Mouse (Mus musculus): Measurements from ENCODE around the gene Ccl28. TPM values are rescaled to one million over a fixed set of nuclear protein-coding genes. Genes with fewer than 3 reads are reported as not detected.
"Not testable (repeated sequence)": the region's sequence is repeated elsewhere in the genome, so short reads cannot be mapped to it uniquely, and the experiment has no call there.

The Ccl28 gene
- polyA plus RNA-seq, 1 experiment from 2014 or later: 0.03 TPM

DNA sequence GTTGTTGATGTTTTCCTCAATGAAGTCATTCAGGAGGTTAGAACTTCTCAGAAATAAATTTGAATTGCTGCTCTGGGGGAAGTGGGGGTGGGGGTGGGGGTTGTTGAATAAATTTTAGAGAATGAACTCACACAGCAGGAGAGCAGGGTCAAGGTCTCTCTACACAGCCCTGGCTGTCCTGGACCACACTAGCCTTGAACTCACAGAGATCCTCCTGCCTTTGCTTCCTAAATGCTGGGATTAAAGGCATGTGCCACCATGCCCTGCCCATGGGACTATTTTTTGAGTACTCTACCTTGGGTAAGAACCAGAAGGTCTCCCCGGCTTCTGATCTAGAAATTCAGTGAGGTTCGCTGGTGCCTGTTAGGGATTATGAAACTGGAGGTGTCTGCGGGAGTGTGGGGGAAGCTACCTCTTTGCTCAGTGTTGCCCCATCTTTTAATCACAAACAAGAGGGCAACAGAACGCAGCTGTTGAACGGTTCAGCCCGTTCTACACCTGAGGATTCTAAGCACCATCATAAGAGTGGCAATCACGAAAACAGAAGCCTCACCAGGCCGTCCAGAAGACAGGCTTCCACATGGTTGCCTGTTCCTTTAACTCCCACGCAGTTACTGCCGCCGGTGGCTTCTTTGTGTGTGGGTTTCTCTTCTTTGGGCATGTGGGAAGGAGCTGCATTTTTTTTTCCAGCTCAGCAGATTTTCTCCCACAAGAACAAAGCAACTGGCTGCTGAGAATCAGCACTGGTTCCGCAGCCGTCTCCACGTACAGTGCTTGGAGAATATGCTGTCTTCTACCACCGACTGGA lies 25.5 kb downstream of the Ccl28 start:
- H3K27me3 ChIP-seq: no peaks in the 10 kb centered on the region
- ChIA-PET POLR2A (interaction anchor here (1.1 kb wide), 1 partner anchor 39 kb away, joined by 4 read pairs; no protein-coding TSS in a partner anchor), CTCF (interaction anchor here (1.5 to 6.2 kb wide), 6 partner anchors 10 to 40 kb away, joined by 4 to 209 read pairs (median 23); no protein-coding TSS in a partner anchor)
- no peak for DNase-seq (ENCODE audit: low read depth, low spot score)
- ATAC-seq: no peak
- in situ Hi-C loops (cut with MboI; ENCODE audit: low pct_unique_long_range_greater_than_20kb): no loop called here
- TF ChIP-seq CTCF (IDR thresholded peaks at IDR 0.05): no peak

DNA sequence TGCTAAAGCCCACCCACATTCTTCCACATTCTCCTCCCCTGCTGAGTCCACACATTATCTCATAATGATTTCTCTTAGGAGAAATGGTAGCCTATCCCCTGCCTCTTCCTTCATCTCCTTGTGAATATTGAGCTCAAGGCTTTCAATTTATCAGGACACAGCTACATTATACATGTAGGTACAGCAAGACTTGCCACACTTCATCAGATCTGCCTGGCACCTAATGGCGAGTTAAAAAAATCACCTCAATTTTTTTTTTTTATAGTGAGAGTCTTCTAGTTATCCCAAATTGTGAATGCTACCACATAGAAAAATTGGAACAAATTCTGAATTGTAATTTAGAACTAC lies 26.1 kb downstream of the Ccl28 start:
- no peak for ATAC-seq
- ChIA-PET CTCF (interaction anchor here (2.1 to 6.2 kb wide), 5 partner anchors 11 to 39 kb away, joined by 11 to 209 read pairs (median 26); no protein-coding TSS in a partner anchor), POLR2A (interaction anchor here (1.0 kb wide), 1 partner anchor 35 kb away, joined by 3 read pairs; no protein-coding TSS in a partner anchor)
- H3K27me3 ChIP-seq: no peaks in the 10 kb centered on the region
- no peak for TF ChIP-seq CTCF (IDR thresholded peaks at IDR 0.05)
- DNase-seq (ENCODE audit: low read depth, low spot score): no peak
- in situ Hi-C loops (cut with MboI; ENCODE audit: low pct_unique_long_range_greater_than_20kb): no loop called here

DNA sequence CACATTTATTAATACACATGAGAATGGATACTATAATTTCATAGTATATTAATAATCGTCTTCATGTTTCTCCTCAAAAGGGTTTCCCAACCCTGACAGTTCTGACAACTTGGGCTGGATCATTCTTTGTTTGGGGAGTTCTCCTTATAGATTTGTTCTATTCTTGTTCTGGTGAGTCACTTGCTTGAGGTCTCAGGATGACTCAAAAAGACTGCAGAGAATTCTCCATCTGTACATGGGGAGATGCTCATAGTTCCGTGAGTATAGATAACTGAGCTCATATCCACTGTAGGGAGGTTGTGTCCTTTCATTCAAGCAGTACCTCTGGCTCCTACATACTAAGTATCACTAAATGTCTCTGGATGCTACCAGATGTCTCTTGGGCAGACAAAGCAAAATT lies 31.1 kb downstream of the Ccl28 start:
- in situ Hi-C loops (cut with MboI; ENCODE audit: low pct_unique_long_range_greater_than_20kb): no loop called here
- CTCF ChIA-PET: no interaction called here

DNA sequence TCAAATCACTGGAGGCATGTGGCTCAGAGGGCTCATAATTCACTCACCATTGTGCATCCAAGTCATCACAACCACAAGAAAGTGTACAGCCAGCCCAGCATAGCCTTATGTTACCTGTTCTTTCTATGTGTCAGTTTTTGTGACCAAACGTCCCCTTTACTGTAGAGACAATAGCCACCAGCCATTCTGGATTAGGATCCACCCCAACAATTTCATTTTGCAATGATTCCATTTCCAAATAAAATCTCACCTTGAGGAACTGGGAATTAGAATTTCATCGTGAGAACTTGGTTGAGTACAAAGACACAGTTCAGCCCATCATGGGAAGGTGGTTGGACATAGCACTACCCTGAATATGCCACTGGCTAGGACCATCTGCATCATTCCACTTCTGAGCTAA lies 32.6 kb downstream of the Ccl28 start:
- ATAC-seq (no peak), DNase-seq (ENCODE audit: low read depth, low spot score) (no peak)
- H3K27me3 ChIP-seq: no peaks in the 10 kb centered on the region
- ChIA-PET POLR2A (no interaction called here), CTCF (interaction anchor here (1.4 to 1.6 kb wide), 4 partner anchors 21 to 33 kb away, joined by 3 to 15 read pairs (median 7); partner anchors contain the start of gene Hmgcs1)
- in situ Hi-C loops (cut with MboI; ENCODE audit: low pct_unique_long_range_greater_than_20kb): no loop called here
- TF ChIP-seq CTCF (IDR thresholded peaks at IDR 0.05): no peak

More for the DNA sequence above, 31.1 kb downstream of the Ccl28 start:
- ATAC-seq (no peak), DNase-seq (ENCODE audit: low read depth, low spot score) (no peak)
- no peak for TF ChIP-seq CTCF (IDR thresholded peaks at IDR 0.05)
- no peaks in the 10 kb centered on the region for H3K27me3 ChIP-seq
- POLR2A ChIA-PET: no interaction called here

DNA sequence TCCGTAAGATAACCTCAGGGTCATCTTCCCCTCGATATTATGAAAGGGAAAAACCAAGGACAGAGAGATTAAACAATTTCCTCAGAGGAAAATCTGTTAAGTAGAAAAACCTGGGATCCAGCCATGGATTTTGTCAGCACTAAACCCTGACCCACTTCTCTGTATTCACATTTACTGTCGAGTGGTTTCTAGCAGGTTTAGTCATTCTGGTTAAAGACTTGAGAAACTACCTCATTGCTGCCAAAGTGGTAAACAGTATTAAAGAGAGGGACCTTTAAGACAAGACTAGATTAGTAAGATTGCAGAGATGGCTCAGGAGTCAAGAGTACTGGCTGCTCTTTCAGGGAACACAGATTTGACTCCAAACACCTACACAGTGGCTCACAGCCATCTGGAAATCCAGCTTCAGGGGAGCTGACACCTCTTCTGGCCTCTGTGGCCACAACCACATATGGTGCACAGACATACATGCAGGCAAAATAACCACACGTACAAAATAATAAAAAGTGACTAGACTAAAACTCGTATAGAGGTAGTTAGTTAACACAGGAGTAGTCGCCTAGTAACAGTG lies 33.3 kb downstream of the Ccl28 start:
- no peaks in the 10 kb centered on the region for H3K27me3 ChIP-seq
- DNase-seq (ENCODE audit: low read depth, low spot score) (peak; percentile 75), ATAC-seq (peak; percentile 88)
- ChIA-PET POLR2A (no interaction called here), CTCF (interaction anchor here (0.7 to 1.6 kb wide), 5 partner anchors 9 to 33 kb away, joined by 3 to 15 read pairs (median 5); partner anchors contain the start of gene Hmgcs1)
- in situ Hi-C loops (cut with MboI; ENCODE audit: low pct_unique_long_range_greater_than_20kb): no loop called here
- TF ChIP-seq CTCF (IDR thresholded peaks at IDR 0.05): peak; percentile 18

DNA sequence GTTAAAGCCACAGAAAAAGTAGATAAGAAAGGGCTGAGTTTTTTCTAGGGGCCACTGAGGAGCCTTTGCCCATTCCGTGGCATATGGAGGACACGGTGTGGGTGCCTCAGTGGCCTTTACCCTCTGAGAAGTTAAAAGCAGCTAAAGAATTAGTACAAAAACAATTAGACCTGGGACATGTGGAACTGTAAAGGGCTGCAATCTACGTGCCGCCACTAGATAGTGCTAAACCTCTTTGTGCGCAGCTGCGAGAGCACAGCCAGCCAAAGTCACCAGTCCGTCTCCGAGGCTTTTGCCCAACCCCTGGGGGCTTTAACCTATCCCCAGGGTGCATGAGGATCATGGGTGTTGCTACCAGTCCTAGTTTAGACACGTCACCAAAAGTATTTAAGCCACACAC lies 37.8 kb downstream of the Ccl28 start:
- POLR2A ChIA-PET; CTCF ChIA-PET; DNase-seq (ENCODE audit: low read depth, low spot score); in situ Hi-C loops (cut with MboI; ENCODE audit: low pct_unique_long_range_greater_than_20kb); H3K27me3 ChIP-seq; ATAC-seq: not testable (repeated sequence)

DNA sequence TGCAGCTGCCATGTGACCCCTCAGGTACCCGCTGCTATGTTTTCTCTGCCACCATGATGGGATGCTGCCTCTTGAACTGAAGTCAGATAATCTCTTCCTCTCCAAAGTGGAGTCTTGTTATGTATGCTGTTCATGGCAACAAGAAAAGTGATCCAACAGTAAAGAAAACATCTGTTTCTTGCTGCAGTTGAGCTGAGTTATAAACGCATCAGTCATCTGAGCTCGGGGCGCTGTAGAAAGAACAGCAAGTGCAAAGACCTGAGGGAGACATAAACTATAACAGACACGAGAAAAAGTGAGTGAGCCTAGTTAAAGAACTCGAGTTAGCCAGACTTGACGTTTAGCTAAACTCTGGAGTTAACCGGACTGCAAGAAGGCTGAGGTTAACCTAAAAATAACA lies 55.2 kb downstream of the Ccl28 start:
- in situ Hi-C loops (cut with MboI; ENCODE audit: low pct_unique_long_range_greater_than_20kb): no loop called here
- DNase-seq (ENCODE audit: low read depth, low spot score): no peak
- CTCF ChIA-PET: interaction anchor here (0.7 to 8.1 kb wide), 11 partner anchors 10 to 195 kb away, joined by 3 to 209 read pairs (median 9); no protein-coding TSS in a partner anchor

DNA sequence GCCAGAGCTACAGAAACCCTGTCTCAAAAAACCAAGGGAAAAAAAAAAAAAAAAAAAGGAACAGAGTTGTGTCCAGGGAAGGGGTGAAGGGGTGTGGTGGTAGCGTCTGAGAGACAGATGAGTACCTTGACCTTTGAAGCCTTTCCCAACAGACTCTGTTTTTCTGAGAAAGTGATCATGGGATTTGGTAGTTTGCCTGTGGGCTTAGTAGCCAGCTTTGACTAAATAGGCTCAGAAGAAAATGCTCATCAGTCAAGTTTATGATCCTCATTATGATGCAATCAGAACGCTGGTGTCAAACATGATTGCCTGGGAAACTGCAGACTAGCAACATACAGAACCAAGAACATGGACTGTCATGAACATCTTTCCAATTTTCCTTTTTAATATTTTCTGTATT lies 56.1 kb downstream of the Ccl28 start:
- POLR2A ChIA-PET: interaction anchor here (3.7 kb wide), 1 partner anchor 9 kb away, joined by 22 read pairs; the partner anchor contains the start of gene Hmgcs1
- no peak for TF ChIP-seq CTCF (IDR thresholded peaks at IDR 0.05)
- DNase-seq (ENCODE audit: low read depth, low spot score) (no peak), ATAC-seq (no peak)
- in situ Hi-C loops (cut with MboI; ENCODE audit: low pct_unique_long_range_greater_than_20kb): no loop called here
- no peaks in the 10 kb centered on the region for H3K27me3 ChIP-seq
- CTCF ChIA-PET: interaction anchor here (1.2 to 8.1 kb wide), 8 partner anchors 9 to 74 kb away, joined by 3 to 209 read pairs (median 28); no protein-coding TSS in a partner anchor

More for the DNA sequence above, 55.2 kb downstream of the Ccl28 start:
- TF ChIP-seq CTCF (IDR thresholded peaks at IDR 0.05): no peak
- H3K27me3 ChIP-seq: no peaks in the 10 kb centered on the region
- POLR2A ChIA-PET: interaction anchor here (0.6 to 3.7 kb wide), 2 partner anchors 10 to 216 kb away, joined by 8 to 22 read pairs; partner anchors contain the start of gene Hmgcs1
- ATAC-seq: no peak

DNA sequence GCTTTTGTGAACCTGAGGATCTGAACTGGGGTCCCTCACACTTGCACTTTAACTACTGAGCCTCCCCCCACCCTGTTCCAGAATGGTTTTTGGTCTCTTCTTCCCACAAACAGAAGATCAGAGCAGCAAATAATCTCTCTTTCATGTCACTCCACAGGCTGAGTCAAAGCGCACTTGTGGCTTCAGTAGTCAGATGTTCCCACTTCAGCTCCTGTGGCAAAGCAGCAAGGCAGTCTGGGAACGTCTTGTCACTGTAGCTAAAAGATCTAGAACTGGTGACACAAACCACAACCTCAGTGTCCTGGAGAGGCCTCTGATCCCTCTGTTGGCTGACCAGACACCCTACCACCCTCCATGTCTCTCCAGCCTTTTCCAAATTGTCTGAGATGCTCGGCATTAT lies 57.5 kb downstream of the Ccl28 start:
- in situ Hi-C loops (cut with MboI; ENCODE audit: low pct_unique_long_range_greater_than_20kb): no loop called here
- no peak for TF ChIP-seq CTCF (IDR thresholded peaks at IDR 0.05)
- DNase-seq (ENCODE audit: low read depth, low spot score) (no peak), ATAC-seq (no peak)
- ChIA-PET CTCF (interaction anchor here (0.9 to 8.1 kb wide), 9 partner anchors 7 to 69 kb away, joined by 3 to 209 read pairs (median 15); no protein-coding TSS in a partner anchor), POLR2A (no interaction called here)
- no peaks in the 10 kb centered on the region for H3K27me3 ChIP-seq

DNA sequence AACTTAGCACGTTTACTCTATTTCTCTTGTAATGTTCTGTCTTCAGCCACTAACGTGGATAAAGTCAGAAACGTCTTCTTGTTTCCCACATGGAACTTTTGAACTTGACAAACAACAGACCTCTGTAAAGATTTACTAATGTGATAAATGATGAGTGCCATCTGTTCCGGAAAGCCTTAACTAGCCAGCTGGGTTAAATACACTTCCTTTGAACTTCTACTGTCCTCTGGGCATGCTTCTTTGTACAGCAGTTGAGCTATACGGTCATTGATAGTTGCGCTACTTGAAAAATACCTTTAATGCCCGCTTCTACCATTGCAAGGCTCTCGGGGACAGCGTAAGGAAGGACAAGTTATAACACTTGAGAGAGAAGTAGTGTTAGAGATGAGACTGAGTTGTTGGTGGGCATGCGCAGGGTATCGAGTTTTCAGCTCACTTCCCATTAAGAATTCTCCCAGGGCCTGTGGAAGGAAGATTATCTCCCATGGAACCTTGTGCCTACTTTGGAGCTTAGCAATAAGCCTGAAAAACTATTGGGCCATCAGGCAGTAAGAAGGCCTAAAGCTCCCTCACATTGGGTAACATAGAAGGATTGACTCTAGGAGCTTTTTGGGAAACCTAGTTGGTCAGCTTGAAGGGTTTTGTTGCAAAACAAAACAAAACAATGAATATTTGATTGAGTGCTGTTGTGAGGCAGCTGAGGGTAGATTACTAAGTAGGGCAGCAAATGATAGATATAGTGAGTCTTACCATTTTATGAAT lies 61.0 kb downstream of the Ccl28 start:
- H3K27me3 ChIP-seq: no peaks in the 10 kb centered on the region
- DNase-seq (ENCODE audit: low read depth, low spot score) (no peak), ATAC-seq (no peak)
- POLR2A ChIA-PET: interaction anchor here (0.6 to 1.0 kb wide), 3 partner anchors 35 to 46 kb away, joined by 3 to 6 read pairs (median 4); no protein-coding TSS in a partner anchor
- no peak for TF ChIP-seq CTCF (IDR thresholded peaks at IDR 0.05)
- in situ Hi-C loops (cut with MboI; ENCODE audit: low pct_unique_long_range_greater_than_20kb): no loop called here
- CTCF ChIA-PET: interaction anchor here (1.0 to 2.9 kb wide), 10 partner anchors 8 to 105 kb away, joined by 3 to 27 read pairs (median 12); no protein-coding TSS in a partner anchor

Measured in Patski (cell line).